Mouse (Mus musculus) 3T3-L1 (cell line): Measurements from ENCODE around the gene Gm36210.
A peak's percentile ranks its signal among the peaks of the same experiment; 100 is the strongest.
"Not testable (repeated sequence)": the region's sequence is repeated elsewhere in the genome, so short reads cannot be mapped to it uniquely, and the experiment has no call there.

ENCODE experiments used
- DNase-seq: peaks from one replicate; pipeline ENCODE4 v3.0.0-alpha.2; 2015; ENCODE audit warnings: low read depth, low spot score

Gene Gm36210

DNA sequence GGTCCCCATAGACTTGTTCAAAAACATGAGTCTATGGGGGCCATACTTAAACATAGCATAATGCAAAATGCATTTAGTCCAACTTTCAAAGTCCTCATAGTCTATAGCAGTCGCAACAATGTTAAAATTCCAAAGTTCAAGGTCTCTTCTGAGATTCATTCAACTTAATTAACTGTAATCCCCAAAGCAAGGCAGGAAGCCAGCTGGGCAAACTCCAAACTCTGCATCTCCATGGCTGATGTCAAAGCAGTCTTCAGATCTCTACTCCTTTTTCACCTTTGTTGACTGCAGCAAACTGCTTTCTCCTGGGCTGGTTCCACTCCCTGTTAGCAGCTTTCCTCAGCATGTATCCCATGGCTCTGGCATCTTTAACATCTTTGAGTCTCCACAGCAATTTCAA, 27.3 kb downstream of the Gm36210 start:
- not testable (repeated sequence) for DNase-seq

DNA sequence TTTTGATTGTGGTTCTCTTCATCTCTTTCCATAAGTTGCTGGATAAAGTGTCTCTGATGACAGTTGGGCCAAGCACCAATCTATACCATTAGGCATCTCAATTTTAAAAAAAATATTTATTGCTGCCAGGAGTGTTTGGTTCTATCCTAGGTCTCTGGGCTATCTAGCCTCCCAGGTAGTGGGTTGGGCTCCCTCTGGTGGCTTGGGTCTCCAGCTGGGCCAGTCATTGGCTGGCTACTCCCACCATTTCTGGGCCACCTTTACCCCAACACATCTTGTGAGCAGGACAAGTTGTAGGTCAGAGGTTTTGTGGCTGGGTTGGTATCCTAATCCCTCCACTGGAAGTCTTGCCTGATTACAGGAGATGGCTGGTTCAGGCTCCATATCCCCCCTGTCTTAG, 28.1 kb downstream of the Gm36210 start:
- DNase-seq = peak; percentile 34

DNA sequence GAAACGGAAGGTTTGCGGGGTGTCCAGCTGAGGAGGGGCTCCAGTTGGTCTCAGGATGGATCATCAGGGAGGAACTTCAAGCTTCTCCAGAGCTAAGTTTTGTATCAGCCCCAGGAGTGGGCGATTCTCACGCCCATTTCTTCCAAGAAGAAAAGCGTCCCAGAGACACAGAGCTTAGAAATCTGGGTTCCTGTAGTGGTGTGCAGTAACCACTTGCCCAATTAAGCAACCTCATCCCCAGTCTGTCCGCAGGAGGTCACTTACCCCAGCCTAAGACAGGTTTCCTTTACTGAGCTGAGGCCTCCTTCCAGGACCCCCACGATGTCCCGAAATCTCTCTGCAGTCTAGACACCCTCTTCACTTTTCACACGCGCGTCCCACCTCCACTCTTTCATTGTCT, 29.1 kb downstream of the Gm36210 start:
- DNase-seq = no peak

DNA sequence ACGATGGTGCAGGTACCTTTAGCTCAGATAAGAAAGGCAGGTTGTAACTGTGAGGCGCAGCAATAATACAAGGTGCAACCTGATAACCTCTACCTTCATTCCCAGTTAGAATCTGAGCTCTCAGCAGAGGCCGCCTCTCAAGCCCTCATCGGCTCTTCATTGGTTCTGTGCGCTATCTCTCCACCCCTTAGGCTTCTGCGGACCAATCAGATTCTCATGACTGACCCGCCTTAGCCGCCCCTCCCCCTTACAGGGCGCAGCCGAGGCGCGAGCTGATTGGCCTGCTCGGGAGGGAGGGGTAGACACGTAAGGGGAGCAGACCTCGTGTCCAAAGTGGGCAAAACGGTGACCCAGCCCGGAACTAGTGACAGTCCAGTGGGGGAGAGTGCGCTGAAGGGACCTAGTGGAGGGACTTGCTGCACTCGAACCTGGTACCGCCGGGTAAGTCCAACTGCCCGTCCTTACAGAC, 29.5 kb downstream of the Gm36210 start, which contains the start of gene Isoc2a:
Gene Isoc2a (plus strand): TSS at position 401 of the 469 bp plus-strand sequence.
- DNase-seq = peak; percentile 92

DNA sequence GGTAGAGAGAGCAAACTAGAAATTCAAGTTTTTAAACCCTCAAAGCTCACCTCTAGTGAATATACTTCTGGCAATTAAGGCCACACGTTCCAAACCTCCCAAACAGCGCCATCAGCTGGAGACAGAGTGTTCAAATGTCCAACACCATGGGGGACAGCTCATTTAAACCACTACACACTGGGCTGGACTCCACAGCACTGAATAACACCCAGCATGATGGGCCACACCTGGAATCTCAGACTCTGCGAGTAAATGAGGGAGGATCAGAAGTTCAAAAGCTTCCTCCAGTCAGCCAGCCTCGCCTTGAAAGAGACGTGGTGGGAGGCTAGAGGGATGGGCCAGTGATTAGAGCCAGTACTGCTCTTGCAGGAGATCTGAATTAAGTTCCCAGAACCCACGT, 36.2 kb downstream of the Gm36210 start, which contains the start of gene Isoc2b:
Gene Isoc2b (minus strand): TSS at position 126 of the 400 bp plus-strand sequence.
- DNase-seq = no peak

DNA sequence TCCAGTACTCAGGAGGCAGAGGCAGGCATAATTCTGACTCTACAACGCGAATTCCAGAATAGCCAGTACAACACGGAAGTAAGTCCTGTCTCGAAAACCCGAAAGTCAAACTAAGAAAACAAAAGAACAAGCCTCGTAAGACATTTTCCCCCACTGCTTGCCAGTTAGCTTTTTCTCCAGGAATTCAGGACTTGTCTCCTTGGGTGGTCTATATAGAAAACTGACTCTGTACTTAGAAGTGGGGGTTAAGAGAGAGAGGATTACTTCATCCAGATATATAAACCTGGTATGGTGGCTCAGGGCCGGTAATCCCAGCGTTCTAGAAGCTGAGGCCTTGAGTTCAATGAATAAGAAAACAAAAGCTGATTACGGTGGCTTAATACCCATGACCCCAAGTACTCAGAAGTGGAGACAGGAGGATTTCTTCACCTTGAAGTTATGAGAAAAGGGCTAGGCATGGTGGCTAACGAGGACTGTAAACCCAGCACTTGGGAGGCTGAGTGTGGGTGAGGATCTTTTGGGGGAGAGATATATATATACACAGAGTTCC, 39.6 kb downstream of the Gm36210 start:
- peak; percentile 16 for DNase-seq

DNA sequence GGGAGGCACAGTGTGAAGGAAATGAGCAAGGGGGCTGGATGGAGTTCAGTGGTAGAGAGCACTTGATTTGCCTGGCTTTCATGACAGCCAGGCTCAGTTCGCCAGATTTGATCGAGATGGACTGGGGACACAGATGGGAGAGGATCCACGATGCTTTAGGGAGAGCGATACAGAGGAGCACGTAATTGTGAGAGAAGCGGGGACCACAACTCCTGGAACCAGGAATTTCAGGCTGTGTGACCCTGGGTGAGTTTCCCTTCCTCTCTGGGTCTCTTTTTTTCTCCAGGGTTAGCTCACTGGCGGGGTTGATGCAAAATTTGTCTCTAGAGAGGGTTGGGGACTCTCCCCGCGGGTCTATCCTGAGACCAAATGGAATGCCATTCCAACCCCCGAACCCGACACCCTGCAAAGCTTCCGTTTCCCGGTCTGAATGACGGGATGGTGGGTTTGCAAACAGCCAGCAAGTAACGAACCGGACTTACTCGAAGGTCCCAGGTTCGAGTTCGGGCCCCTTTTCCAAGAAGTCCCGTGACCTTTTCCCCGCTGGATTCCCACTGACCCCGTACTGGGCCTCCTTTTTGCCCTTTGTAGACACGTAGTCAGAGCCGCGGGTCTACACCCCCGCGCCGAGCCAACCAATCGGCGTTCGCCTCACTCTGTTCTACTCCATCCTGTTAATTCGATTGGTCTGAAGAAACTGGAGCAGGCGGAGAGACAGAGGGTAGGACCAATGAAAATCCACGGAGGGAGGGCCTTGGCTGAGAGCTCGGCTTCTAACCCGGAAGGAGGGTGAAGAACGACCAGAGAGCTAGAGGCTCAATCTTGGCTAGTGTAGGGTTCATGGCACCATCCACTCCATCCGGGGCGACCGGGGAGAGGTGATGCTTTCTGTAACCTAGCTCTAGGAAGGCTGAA, 40.5 kb downstream of the Gm36210 start:
- DNase-seq = peak; percentile 94

DNA sequence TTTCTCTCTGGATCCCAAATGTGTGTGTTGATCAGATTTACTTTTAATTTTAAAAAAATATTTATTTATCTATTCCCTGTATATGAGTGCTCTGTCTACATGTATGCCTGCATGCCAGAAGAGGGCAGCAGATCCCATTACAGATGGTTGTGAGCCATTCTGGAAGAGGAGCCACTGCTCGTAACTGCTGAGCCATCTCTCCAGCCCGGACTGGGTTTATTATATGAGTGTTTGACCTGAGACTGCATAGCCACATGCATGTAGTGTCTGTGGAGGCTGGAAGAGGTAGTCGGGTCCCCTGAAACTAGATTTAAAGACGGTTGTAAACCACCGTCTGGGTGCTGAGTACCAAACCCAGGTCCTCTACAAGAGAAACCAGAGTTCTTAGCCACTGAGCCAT, 41.2 kb downstream of the Gm36210 start:
- peak; percentile 64 for DNase-seq

DNA sequence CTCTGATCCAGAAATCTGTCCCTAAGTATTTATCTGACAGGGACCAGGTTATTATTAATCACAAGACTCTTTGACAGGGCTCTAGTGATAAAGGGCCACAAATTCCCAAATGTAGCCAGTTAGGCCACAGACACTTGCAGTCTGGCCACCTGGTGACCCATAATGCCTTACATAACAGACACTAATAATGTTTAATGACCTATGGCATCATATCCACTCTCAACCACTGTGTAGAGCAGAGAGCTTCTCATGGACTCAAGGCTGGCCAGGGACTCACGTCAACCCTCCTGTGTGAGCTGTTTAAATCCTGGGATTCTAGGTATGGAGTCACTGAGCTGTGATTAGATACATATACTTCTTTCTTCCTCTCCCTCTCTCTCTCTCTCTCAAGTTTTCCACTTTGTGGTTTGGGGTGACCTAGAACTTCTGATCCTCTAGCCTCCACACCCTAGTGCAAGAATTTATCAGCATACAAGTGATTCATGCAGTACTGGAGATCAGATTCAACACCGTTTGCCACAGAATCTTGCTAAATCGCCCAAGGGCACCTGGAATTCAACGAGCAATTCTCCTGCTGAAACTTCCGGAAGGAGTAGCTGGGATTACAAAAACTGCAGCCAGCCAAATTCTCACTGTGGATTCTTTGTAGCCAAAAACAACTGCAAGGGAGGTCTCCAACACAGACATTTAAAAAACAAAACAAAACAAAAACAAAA, 42.0 kb downstream of the Gm36210 start:
- peak; percentile 64 for DNase-seq

DNA sequence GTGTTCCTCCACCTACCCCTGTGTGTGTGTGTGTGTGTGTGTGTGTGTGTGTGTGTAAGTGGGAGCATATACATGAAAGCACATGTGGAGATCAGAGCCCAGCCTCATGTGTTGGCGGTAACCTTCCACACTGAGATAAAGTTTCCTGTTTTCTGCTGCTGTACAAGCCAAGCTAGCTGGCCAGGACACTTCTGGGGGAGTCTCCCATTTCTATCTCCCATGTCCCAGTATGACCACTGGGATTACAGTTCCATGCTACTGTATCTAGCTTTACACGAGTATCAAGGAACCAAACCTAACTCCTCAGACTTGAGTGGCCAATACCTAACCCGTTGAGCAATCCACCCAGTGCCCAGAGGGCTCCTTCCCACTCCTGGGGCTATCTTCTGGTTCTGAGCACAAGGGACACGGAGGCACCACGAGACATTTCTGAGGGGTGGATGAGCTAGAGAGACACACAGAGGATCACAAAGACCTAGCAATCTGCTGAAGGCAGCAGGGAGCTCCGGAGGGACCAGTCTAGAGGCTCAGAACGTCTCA, 42.7 kb downstream of the Gm36210 start:
- DNase-seq = peak; percentile 34

DNA sequence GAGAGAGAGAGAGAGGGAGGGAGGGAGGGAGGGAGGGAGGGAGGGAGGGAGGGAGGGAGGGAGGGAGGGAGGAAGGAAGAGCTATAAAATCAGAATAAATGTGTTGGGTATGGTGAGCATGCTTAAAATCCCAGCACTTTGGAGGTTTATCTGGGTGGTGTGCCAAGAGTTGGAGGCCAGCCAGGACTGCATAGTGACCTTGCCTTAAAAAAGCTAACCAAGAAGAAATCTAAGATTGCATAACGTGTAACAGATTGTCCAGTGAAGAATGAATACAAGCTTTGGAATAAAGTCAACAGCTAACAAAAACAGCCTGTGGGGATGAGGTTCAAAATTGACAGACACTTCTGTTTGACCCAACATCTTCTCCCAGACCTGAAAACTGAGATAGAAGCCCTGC, 43.3 kb downstream of the Gm36210 start:
- peak; percentile 87 for DNase-seq

DNA sequence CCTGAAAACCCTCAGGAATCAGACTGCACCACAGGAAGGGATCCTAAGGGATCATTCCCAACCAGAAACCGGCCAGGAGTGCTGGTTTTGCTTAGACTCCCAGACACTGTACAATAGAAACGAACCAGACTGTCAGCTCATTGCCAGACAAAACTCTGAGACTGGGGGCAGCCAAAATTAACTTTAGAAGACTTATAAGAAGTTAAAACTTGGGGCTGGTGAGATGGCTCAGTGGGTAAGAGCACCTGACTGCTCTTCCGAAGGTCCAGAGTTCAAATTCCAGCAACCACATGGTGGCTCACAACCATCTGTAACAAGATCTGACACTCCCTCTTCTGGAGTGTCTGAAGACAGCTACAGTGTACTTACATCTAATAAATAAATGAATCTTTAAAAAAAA, 45.4 kb downstream of the Gm36210 start:
- DNase-seq = not testable (repeated sequence)

DNA sequence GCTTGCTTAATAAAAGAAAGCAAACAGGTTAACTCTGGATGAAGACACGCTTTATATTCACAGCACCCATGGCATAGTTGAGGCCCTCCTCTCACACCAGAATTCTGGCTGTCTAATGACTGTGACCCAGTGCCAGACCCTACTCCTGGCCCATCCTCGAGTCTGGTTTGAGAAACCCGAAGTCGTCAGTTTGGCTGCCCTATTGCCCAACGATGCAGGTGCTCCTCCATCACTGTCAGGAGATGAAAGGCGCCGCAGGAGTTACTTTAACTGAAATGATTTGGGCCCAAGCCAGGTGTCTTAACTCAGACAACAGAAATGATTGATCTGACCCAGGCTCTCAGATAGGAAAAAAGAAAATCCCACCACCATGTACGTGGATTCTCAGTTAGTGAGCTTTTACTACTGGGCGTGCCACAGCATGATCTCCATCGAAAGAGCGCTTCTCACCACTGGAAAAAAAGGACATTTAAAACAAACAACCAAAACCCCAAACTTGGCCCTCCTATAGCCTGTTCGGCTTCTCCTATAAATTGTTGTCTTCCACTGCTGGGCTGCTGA, 46.8 kb downstream of the Gm36210 start:
- no peak for DNase-seq

DNA sequence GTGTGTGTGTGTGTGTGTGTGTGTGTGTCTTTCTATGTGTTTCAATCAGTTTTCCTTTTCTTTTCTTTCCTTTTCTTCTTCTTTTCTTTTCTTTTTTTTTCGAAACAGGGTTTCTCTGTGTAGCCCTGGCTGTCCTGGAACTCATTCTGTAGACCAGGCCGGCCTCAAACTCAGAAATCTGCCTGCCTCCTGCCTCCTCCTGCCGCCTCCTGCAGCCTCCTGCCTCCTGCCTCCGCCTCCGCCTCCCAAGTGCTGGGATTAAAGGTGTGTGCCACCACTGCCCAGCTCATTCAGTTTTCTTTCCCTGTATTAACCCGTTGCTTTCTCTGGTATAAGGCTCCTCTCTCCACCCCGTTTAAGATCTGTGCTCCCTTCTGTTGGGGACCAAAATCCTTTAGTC, 49.0 kb downstream of the Gm36210 start:
- DNase-seq = no peak

DNA sequence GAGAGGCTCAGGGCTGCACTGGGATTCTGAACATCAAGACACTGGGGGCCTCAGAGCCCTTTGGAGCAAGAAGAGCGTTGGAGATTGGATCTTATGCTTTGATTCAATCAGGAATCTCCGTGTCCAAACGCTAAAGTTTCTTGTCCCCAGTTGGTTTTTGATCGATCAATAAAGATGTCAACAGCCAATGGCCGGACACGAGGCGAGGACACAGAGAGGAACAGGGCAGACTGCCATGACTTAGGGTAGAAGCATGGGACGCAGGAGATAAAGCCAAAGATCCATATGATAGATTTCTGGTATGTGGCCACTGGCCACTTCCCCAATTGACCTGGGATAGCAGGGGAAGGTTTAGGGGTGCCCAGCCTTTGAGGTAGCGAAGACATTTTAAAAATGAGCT, 49.8 kb downstream of the Gm36210 start:
- no peak for DNase-seq

DNA sequence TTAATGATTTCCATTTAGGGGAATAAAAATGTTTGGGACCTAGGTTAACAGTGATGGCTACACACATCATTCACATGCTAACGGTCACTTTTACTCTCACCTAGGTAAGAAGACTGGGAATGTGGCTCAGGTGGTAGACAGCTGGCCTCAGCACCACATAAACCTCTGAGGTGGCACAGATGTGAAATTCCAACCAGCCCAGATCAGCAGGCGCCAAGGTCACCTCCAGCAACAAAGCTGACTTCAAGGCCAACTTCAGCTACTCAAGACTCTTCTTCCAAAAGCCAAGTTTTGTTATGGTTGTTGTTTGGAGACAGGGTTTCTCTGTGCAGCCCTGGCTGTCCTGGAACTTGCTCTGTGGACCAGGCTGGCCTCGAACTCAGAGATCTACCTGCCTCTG, 52.7 kb downstream of the Gm36210 start:
- no peak for DNase-seq

DNA sequence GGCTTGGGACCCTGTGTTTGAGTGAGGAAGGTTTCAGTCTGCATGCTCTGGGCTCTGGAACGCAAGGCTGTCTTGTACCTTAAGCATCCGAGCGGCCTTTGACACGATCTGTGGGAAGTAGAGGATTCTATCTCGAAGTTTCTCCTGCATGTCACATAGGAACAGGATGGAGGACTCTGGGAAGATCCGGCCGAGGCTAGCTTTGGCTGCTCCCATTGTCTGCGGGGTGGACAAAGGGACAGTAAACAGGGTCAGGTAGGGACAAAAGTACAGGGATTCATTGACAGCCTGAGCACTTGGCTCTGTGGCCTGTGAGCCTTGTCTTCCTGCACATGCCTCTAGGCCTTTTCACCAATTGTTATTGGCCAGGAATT, 55.0 kb downstream of the Gm36210 start:
- DNase-seq = no peak

DNA sequence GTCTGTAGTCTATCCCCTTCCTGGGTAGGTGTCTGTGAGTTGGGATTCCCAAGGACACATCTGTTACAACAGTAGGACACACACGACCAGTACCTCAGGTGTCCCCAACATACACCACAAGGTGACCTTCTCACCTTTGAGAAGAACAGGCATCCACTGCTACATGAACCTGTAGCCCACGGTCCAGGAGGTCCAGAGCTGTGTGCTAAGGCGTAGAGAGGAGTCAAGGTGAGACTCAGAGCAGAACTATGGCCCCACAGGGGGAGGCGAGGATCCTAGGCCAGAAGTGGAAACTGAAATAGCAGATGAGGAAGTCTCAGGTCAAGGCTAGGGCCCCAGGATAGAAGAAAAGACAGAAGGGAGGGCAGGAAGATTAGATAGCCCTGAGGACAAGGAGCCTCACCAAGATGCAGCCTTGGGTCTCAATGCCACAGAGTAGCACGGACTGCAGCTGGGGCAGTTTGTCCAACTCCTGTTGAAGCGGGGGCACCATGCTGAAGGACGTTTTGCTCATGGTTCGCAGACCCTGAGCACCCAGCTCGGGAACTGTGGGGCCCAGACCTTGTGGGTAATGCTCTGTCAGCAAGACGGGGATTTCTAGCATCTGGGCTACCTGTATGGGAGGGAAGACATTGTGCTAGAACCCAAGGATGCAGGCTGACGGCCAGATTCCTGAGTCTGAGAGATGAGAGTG, 55.5 kb downstream of the Gm36210 start:
- DNase-seq = no peak

DNA sequence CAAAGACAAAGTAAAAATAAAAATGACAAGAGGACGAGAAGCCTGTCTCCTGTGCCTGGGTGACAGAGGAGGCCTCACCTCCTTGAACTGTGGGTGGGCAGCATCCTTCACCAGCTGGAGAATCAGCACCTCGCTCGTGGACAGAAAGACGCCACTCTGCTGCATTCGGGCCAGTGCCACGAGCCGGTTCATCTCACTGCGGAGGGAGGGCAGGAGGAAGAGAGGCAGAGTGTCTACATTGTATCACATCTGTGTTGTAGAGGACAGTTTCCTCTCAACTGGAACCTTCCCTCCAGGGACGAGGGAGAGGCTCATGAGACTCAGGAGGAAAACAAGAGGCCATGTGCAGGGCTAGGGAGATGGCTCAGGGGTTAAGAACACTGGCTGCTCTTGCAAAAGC, 56.9 kb downstream of the Gm36210 start:
- DNase-seq = no peak
